Mouse (Mus musculus) adrenal gland, adult (tissue): ENCODE measurements around the gene Ckmt2.

ENCODE experiments used
- DNase-seq, 2 experiments: peaks; one replicate each; pipeline ENCODE4 v3.0.0; 2022 to 2023; ENCODE audit warnings: low spot score in 1 of 2; ENCODE audit not compliant: inconsistent age in 2 of 2

Ckmt2 gene

GRCm38 (mm10) chr13:91876741-91877349 lies at the start of gene Ckmt2:
TSS of gene Ckmt2 (minus strand) at chr13:91876885.
- no peak for DNase-seq

- DNase-seq = no peak
These were observed 44.3 kb upstream of the Ckmt2 start for GRCm38 (mm10) chr13:91921010-91921409.

- DNase-seq = peak in 1 of 2 experiments; percentile 34
These were observed 42.1 kb upstream of the Ckmt2 start for GRCm38 (mm10) chr13:91918764-91919163.

GRCm38 (mm10) chr13:91917835-91918234 lies 41.1 kb upstream of the Ckmt2 start:
- DNase-seq = no peak

- DNase-seq = no peak
These were observed 39.6 kb upstream of the Ckmt2 start for GRCm38 (mm10) chr13:91916308-91916707.

GRCm38 (mm10) chr13:91915582-91916239 lies 39.0 kb upstream of the Ckmt2 start:
- peak; percentile 13 to 37 for DNase-seq

GRCm38 (mm10) chr13:91915192-91915581 lies 38.5 kb upstream of the Ckmt2 start:
- no peak for DNase-seq

- DNase-seq = no peak
These were observed 35.0 kb upstream of the Ckmt2 start for GRCm38 (mm10) chr13:91911652-91912051.

GRCm38 (mm10) chr13:91911211-91911610 lies 34.5 kb upstream of the Ckmt2 start:
- no peak for DNase-seq

- DNase-seq = peak; percentile 80 to 94
These were observed 31.7 kb upstream of the Ckmt2 start for GRCm38 (mm10) chr13:91908202-91908980.

GRCm38 (mm10) chr13:91906338-91906737 lies 29.7 kb upstream of the Ckmt2 start:
- DNase-seq = no peak

GRCm38 (mm10) chr13:91896476-91896875 lies 19.8 kb upstream of the Ckmt2 start:
- peak; percentile 38 to 78 for DNase-seq

GRCm38 (mm10) chr13:91893132-91893531 lies 16.4 kb upstream of the Ckmt2 start:
- peak; percentile 15 to 80 for DNase-seq

- no peak for DNase-seq
These were observed 13.4 kb upstream of the Ckmt2 start for GRCm38 (mm10) chr13:91890031-91890619.

- no peak for DNase-seq
These were observed 8.2 kb upstream of the Ckmt2 start for GRCm38 (mm10) chr13:91884714-91885386.

GRCm38 (mm10) chr13:91881837-91882480 lies 5.3 kb upstream of the Ckmt2 start:
- DNase-seq = peak; percentile 27 to 74

GRCm38 (mm10) chr13:91880256-91880655 lies 3.6 kb upstream of the Ckmt2 start:
- no peak for DNase-seq

- no peak for DNase-seq
These were observed 1.3 kb upstream of the Ckmt2 start for GRCm38 (mm10) chr13:91877996-91878395.

- DNase-seq = no peak
These were observed 665 bp upstream of the Ckmt2 start for GRCm38 (mm10) chr13:91877350-91877749.

GRCm38 (mm10) chr13:91875581-91875980 lies 1.1 kb downstream of the Ckmt2 start:
- DNase-seq = no peak

- DNase-seq = no peak
These were observed 2.1 kb downstream of the Ckmt2 start for GRCm38 (mm10) chr13:91874565-91874964.
